Comparison of ENCODE assay signal across 9 mouse cellular contexts in genomic region chr6:88369851-88370635, GRCm38 (mm10).
DNase-seq lines count a peak whose midpoint lies in the region; ATAC-seq and TF ChIP-seq lines count a peak whose summit lies in the region.
"Had no signal": no experiment of that assay in that cellular context is flagged by ENCODE, and none has a peak within 500 bp of the region (broad histone marks: within the 10 kb centered on the region; RNA-seq: fewer than 3 reads in every experiment).

No protein-coding gene starts in this region.

- H3K4me2 ChIP-seq in liver, embryonic 12.5 days = no peak overlapping the region
- no peak overlapping the region for H3K4me2 ChIP-seq in lung, postnatal 0 days (replicated peaks; ENCODE audit: low read depth, low read length)
- H3K4me2 ChIP-seq: midbrain, embryonic 12.5 days had no signal

- no peak overlapping the region for H3K27ac ChIP-seq in liver, embryonic 12.5 days
- no peak overlapping the region for H3K27ac ChIP-seq in lung, postnatal 0 days (ENCODE audit: low read length)
- H3K27ac ChIP-seq: midbrain, embryonic 12.5 days had no signal

- no peaks in the 10 kb centered on the region for H3K27me3 ChIP-seq in liver, embryonic 12.5 days (replicated peaks)
- H3K27me3 ChIP-seq in lung, postnatal 0 days (replicated peaks; ENCODE audit: insufficient read depth, low read length) = no peaks in the 10 kb centered on the region
- H3K27me3 ChIP-seq: midbrain, embryonic 12.5 days had no signal

- peak; percentile 44 for DNase-seq in liver
- DNase-seq in brain, adult 2 months (ENCODE audit: low read depth, low spot score) = peak; percentile 16
- DNase-seq in heart, postnatal 36 days = peak; percentile 32 to 41
- DNase-seq in lung, postnatal 0 days (ENCODE audit: low spot score) = peak; percentile 84
- DNase-seq in frontal cortex, postnatal 25 days (ENCODE audit: low spot score in 2 of 2) = no peak

- WGBS in liver, embryonic 12.5 days (ENCODE audit: insufficient replicate concordance) = 68% methylated on average over 8 of the region's 8 CpGs
- WGBS in lung, postnatal 0 days = 58% methylated on average over 8 of the region's 8 CpGs

- no peak for TF ChIP-seq CTCF in lung, postnatal 0 days (IDR thresholded peaks at IDR 0.05)

- H3K4me1 ChIP-seq in liver, embryonic 12.5 days = no peaks in the 10 kb centered on the region; the same call in 1 of the 2 replicates
- H3K4me1 ChIP-seq in lung, postnatal 0 days (ENCODE audit: insufficient read depth, low read depth, low read length) = peaks cover 4% of the 10 kb centered on the region; the same call in 1 of the 2 replicates

- no peaks in the 10 kb centered on the region for H3K9me3 ChIP-seq in liver, embryonic 12.5 days (replicated peaks)
- H3K9me3 ChIP-seq in lung, postnatal 0 days (ENCODE audit: low read length) = no peaks in the 10 kb centered on the region
- H3K9me3 ChIP-seq: midbrain, embryonic 12.5 days had no signal

- intact Hi-C loops in heart, postnatal 36 days (cut with DNase I) = no loop called here

- TF ChIP-seq EP300 in lung, postnatal 0 days (IDR thresholded peaks at IDR 0.05) = no peak

- no peak overlapping the region for H3K4me3 ChIP-seq in liver, embryonic 12.5 days
- H3K4me3 ChIP-seq in lung, postnatal 0 days (ENCODE audit: low read depth, low read length) = no peak overlapping the region
- H3K4me3 ChIP-seq: midbrain, embryonic 12.5 days had no signal

- H3K36me3 ChIP-seq in liver, embryonic 12.5 days = peaks cover 4% of the 10 kb centered on the region; the same call in 1 of the 2 replicates
- H3K36me3 ChIP-seq in lung, postnatal 0 days (ENCODE audit: insufficient read depth, low read length) = no peaks in the 10 kb centered on the region
- H3K36me3 ChIP-seq: midbrain, embryonic 12.5 days had no signal

- no peak overlapping the region for H3K9ac ChIP-seq in liver, embryonic 12.5 days
- H3K9ac ChIP-seq in lung, postnatal 0 days (replicated peaks; ENCODE audit: low read depth) = no peak overlapping the region
- H3K9ac ChIP-seq: midbrain, embryonic 12.5 days had no signal

- ATAC-seq in liver, embryonic 12.5 days = no peak
- peak; percentile 73 for ATAC-seq in lung, postnatal 0 days
- ATAC-seq in erythroid progenitor cell, adult 5-6 weeks (replicated peaks; ENCODE audit: low FRiP score, poor library complexity, severe bottlenecking) = no peak
- no peak for ATAC-seq in monocyte, adult 5-6 weeks (replicated peaks; ENCODE audit: insufficient number of reproducible peaks, low FRiP score, low TSS enrichment, poor library complexity, severe bottlenecking)

Comparison
In these comparisons a context has a peak if more than half of its experiments do, and no peak if none do; other contexts are left out.
1. DNase-seq: peak in liver (single experiment), brain, adult 2 months (single experiment), heart, postnatal 36 days (2 of 2) and lung, postnatal 0 days (single experiment); none in frontal cortex, postnatal 25 days (0 of 2).